Mouse (Mus musculus): ENCODE measurements around the gene Hyls1.
"Not testable (repeated sequence)": the region's sequence is repeated elsewhere in the genome, so short reads cannot be mapped to it uniquely, and the experiment has no call there.

Hyls1 gene

GRCm38 (mm10) chr9:35569571-35570534 is at the start of gene Hyls1, which contains the start of gene Pate2:
Gene Hyls1, minus strand, starts transcription at chr9:35570398.
Gene Pate2, plus strand, starts transcription at chr9:35570284.
- in situ Hi-C loops (cut with MboI, MseI), result no loop called here

- in situ Hi-C loops (cut with MboI, MseI), result not testable (repeated sequence)
These were observed 46.6 kb upstream of the Hyls1 start for GRCm38 (mm10) chr9:35616784-35617183.

- in situ Hi-C loops (cut with MboI, MseI), result no loop called here
These were observed 43.8 kb upstream of the Hyls1 start for GRCm38 (mm10) chr9:35614005-35614404.

GRCm38 (mm10) chr9:35611841-35612240 is 41.6 kb upstream of the Hyls1 start, which contains the start of gene Pate4:
Gene Pate4, minus strand, starts transcription at chr9:35611941.
- in situ Hi-C loops (cut with MboI, MseI), result no loop called here

GRCm38 (mm10) chr9:35607647-35608405 is 37.6 kb upstream of the Hyls1 start:
- in situ Hi-C loops (cut with MboI, MseI), result loop anchor here (10.0 kb wide), 1 partner anchor 1497 kb away; no protein-coding TSS in a partner anchor

GRCm38 (mm10) chr9:35592903-35593302 is 22.7 kb upstream of the Hyls1 start:
- in situ Hi-C loops (cut with MboI, MseI), result loop anchor here (25.0 kb wide), 1 partner anchor 1119 kb away; no protein-coding TSS in a partner anchor

- in situ Hi-C loops (cut with MboI, MseI), result loop anchor here (25.0 kb wide), 1 partner anchor 1125 kb away; no protein-coding TSS in a partner anchor
These were observed 17.5 kb upstream of the Hyls1 start for GRCm38 (mm10) chr9:35587674-35588073.

- in situ Hi-C loops (cut with MboI, MseI), result no loop called here
These were observed 4.2 kb upstream of the Hyls1 start for GRCm38 (mm10) chr9:35574416-35574815.

- in situ Hi-C loops (cut with MboI, MseI), result no loop called here
These were observed 465 bp upstream of the Hyls1 start for GRCm38 (mm10) chr9:35570663-35571062.

GRCm38 (mm10) chr9:35567995-35568394 is 2.2 kb downstream of the Hyls1 start:
- in situ Hi-C loops (cut with MboI, MseI), result no loop called here

GRCm38 (mm10) chr9:35564536-35565240 is 5.5 kb downstream of the Hyls1 start:
- in situ Hi-C loops (cut with MboI, MseI), result no loop called here

- in situ Hi-C loops (cut with MboI, MseI), result no loop called here
These were observed 8.6 kb downstream of the Hyls1 start for GRCm38 (mm10) chr9:35561583-35561982.

GRCm38 (mm10) chr9:35561076-35561475 is 9.1 kb downstream of the Hyls1 start:
- in situ Hi-C loops (cut with MboI, MseI), result no loop called here

GRCm38 (mm10) chr9:35559009-35559890 is 10.9 kb downstream of the Hyls1 start:
- in situ Hi-C loops (cut with MboI, MseI), result no loop called here

GRCm38 (mm10) chr9:35558257-35559008 is 11.8 kb downstream of the Hyls1 start, which contains the start of the genes Ddx25 and Pus3:
Gene Ddx25, minus strand, starts transcription at chr9:35558528.
Gene Pus3, plus strand, starts transcription at chr9:35558595.
- in situ Hi-C loops (cut with MboI, MseI), result no loop called here

- in situ Hi-C loops (cut with MboI, MseI), result no loop called here
These were observed 13.6 kb downstream of the Hyls1 start for GRCm38 (mm10) chr9:35556494-35557102.

GRCm38 (mm10) chr9:35548455-35548854 is 21.7 kb downstream of the Hyls1 start:
- in situ Hi-C loops (cut with MboI, MseI), result no loop called here

- in situ Hi-C loops (cut with MboI, MseI), result no loop called here
These were observed 23.5 kb downstream of the Hyls1 start for GRCm38 (mm10) chr9:35546745-35547144.

GRCm38 (mm10) chr9:35545704-35546103 is 24.5 kb downstream of the Hyls1 start:
- in situ Hi-C loops (cut with MboI, MseI), result no loop called here
